In genomic region chr2:60747590-60747989, GRCm38 (mm10) we compare ENCODE assay signal across 8 mouse cellular contexts. TPM values are rescaled to one million over a fixed set of nuclear protein-coding genes. Genes with fewer than 3 reads are reported as not detected.
DNase-seq lines count a peak whose midpoint lies in the region; ATAC-seq and TF ChIP-seq lines count a peak whose summit lies in the region.

No protein-coding gene starts in this region.

- no peaks in the 10 kb centered on the region for H3K27me3 ChIP-seq in liver, adult 2 months (ENCODE audit: control insufficient read depth, insufficient read depth, low read length)
- H3K27me3 ChIP-seq in intestine, embryonic 15.5 days (replicated peaks), result no peaks in the 10 kb centered on the region

- DNase-seq in liver, adult 2 months (ENCODE audit: extremely low read depth, low read depth, low spot score), result peak; percentile 4
- no peak for DNase-seq in liver
- peak; percentile 54 for DNase-seq in gastrocnemius, postnatal 14 days
- DNase-seq in skeletal muscle tissue, adult 2 months (ENCODE audit: low read depth, low spot score), result peak; percentile 85
- no peak for DNase-seq in right cerebral cortex, adult 18-20 months
- no peak for DNase-seq in thymus, postnatal 25 days
- DNase-seq in left cerebral cortex, adult 9 months (ENCODE audit: low spot score in 2 of 2), result no peak

- no peak overlapping the region for H3K9ac ChIP-seq in liver, adult 2 months (ENCODE audit: low read depth, low read length)
- H3K9ac ChIP-seq in intestine, embryonic 15.5 days, result no peak overlapping the region

- H3K79me2 ChIP-seq in liver, adult 2 months (ENCODE audit: control insufficient read depth, insufficient read depth, low read length), result no peaks in the 10 kb centered on the region

- TF ChIP-seq CTCF in liver, adult 2 months (IDR thresholded peaks at IDR 0.05; ENCODE audit: low read depth, low read length), result no peak

- WGBS in liver, adult 2 months, result 63% methylated on average over 3 of the region's 3 CpGs
- 47% methylated on average over 3 of the region's 3 CpGs for WGBS in intestine, embryonic 15.5 days

- H3K9me3 ChIP-seq in intestine, embryonic 15.5 days, result no peaks in the 10 kb centered on the region

- no peak overlapping the region for H3K4me3 ChIP-seq in liver, adult 2 months (ENCODE audit: insufficient read depth, low read depth, low read length)
- H3K4me3 ChIP-seq in intestine, embryonic 15.5 days (replicated peaks), result no peak overlapping the region

- H3K36me3 ChIP-seq in liver, adult 2 months (ENCODE audit: control insufficient read depth, insufficient read depth, low read length), result peaks cover 5% of the 10 kb centered on the region; the same call in 1 of the 2 replicates
- H3K36me3 ChIP-seq in intestine, embryonic 15.5 days, result no peaks in the 10 kb centered on the region

- H3K4me2 ChIP-seq in intestine, embryonic 15.5 days (replicated peaks), result no peak overlapping the region

- TF ChIP-seq POLR2A in liver, adult 2 months (IDR thresholded peaks at IDR 0.05; ENCODE audit: extremely low read depth, insufficient read depth, low read length), result no peak

- H3K4me1 ChIP-seq in liver, adult 2 months (ENCODE audit: control insufficient read depth, insufficient read depth, low read length), result no peaks in the 10 kb centered on the region
- H3K4me1 ChIP-seq in intestine, embryonic 15.5 days (replicated peaks), result no peaks in the 10 kb centered on the region

- 0 out of 2 replicates have a peak, but pooled peaks have one; percentile 43 for ATAC-seq in intestine, embryonic 15.5 days

- intact Hi-C loops in gastrocnemius, postnatal 14 days (cut with DNase I; ENCODE audit: low total_unique reads), result no loop called here

- no peak overlapping the region for H3K27ac ChIP-seq in liver, adult 2 months (replicated peaks; ENCODE audit: insufficient read depth, low read depth, low read length)
- no peak overlapping the region; the same call in 1 of the 2 replicates for H3K27ac ChIP-seq in intestine, embryonic 15.5 days

RNA-seq across cellular contexts. Expression of gene Itgb6, which starts 25.1 kb away (rescaled TPM):
- total RNA-seq in liver, adult 2 months (2014; rRNA removed), result 0.28 TPM in 1 of 2 replicates, not detected in the other
- polyA plus RNA-seq in liver, adult 2 months (2012; rRNA removed), result not detected in 2 replicates
- total RNA-seq in gastrocnemius, postnatal 14 days (2021), result 10 to 100 TPM; 18.1 to 26.3 TPM
- 8.8 and 9.0 TPM in 2 replicates for polyA plus RNA-seq in intestine, embryonic 15.5 days (2015; fragmentation: Nextera tagmentation; extraction: Ambion mirVana)

Comparison
In these comparisons a context has a peak if more than half of its experiments do, and no peak if none do; other contexts are left out.
1. DNase-seq: peak in liver, adult 2 months (single experiment), gastrocnemius, postnatal 14 days (single experiment) and skeletal muscle tissue, adult 2 months (single experiment); none in liver (single experiment), right cerebral cortex, adult 18-20 months (single experiment), thymus, postnatal 25 days (single experiment) and left cerebral cortex, adult 9 months (0 of 2).
2. RNA of gene Itgb6, which starts 25.1 kb away (total RNA-seq): 18.1 to 26.3 TPM in gastrocnemius, postnatal 14 days; 0.28 TPM in liver, adult 2 months; every median in the first group is over 10 times any median in the second.